Mouse (Mus musculus): ENCODE measurements at regions not wholly inside any gene's neighbourhood (a gene's known extent, or its start where the extent isn't known, plus 50 kb on each side); places are given as distances from the start of the nearest gene placed in this dataset.

DNA sequence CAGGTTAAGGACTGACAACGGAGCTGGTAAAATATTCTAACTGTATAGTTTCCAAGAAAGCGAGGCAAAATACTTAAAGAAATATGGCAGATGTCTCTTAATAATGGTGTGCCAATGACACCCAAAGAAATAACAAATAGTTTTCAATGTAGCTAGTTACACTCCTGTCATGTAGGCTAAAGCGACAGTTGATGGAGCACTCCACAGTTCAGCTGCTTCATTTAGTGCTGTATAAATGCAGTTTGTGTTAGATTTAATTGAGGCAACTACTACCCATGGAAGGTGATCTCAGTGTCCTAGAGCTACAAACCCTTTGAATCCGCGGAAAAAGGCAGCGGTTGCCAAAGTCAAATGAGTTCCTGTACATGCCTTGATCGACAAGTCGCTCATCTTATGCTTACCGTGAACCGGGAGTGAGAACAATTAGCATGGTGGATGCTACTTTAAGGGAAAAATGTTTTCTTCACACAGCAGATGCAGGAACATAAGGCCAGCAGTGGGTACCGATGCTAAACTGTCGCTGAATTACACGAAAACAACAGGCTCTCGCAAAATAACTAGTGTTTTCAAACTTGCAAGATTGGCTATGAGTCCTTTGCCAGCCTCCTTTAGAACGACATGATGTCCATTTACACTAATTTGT, 961.4 kb downstream of the Mat2b start:
- no peaks in the 10 kb centered on the region for H3K9me3 ChIP-seq (ENCODE audit: control insufficient read depth, low read length)
- no peak overlapping the region for H3K4me2 ChIP-seq (replicated peaks; ENCODE audit: low read depth)
- no peaks in the 10 kb centered on the region for H3K36me3 ChIP-seq (ENCODE audit: control insufficient read depth, insufficient read depth, low read length)
- H3K27ac ChIP-seq (replicated peaks) = no peak overlapping the region
- TF ChIP-seq CTCF (IDR thresholded peaks at IDR 0.05; ENCODE audit: low read depth) = no peak
- TF ChIP-seq EP300 (optimal IDR thresholded peaks at IDR 0.05) = no peak
- no peaks in the 10 kb centered on the region for H3K27me3 ChIP-seq (ENCODE audit: control insufficient read depth, insufficient read depth, low read length)
- WGBS = 82% methylated on average over 15 of the region's 15 CpGs
- no peaks in the 10 kb centered on the region for H3K4me1 ChIP-seq (replicated peaks; ENCODE audit: control insufficient read depth, insufficient read depth)
- H3K4me3 ChIP-seq (ENCODE audit: low read depth, low read length) = no peak overlapping the region
- ATAC-seq (ENCODE audit: low FRiP score, low TSS enrichment) (no peak), DNase-seq (ENCODE audit: low spot score) (no peak)
- no peak overlapping the region for H3K9ac ChIP-seq (ENCODE audit: low read length)

GRCm38 (mm10) chr11:39723621-39724020, 971.4 kb downstream of the Mat2b start:
- H3K4me2 ChIP-seq (replicated peaks; ENCODE audit: low read depth) = no peak overlapping the region
- no peak for ATAC-seq (ENCODE audit: low FRiP score, low TSS enrichment)
- no peak overlapping the region for H3K4me3 ChIP-seq (ENCODE audit: low read depth, low read length)
- no peak overlapping the region for H3K27ac ChIP-seq (replicated peaks)
- no peaks in the 10 kb centered on the region for H3K4me1 ChIP-seq (replicated peaks; ENCODE audit: control insufficient read depth, insufficient read depth)
- no peak for TF ChIP-seq CTCF (IDR thresholded peaks at IDR 0.05; ENCODE audit: low read depth)
- no peak for TF ChIP-seq EP300 (optimal IDR thresholded peaks at IDR 0.05)
- no peaks in the 10 kb centered on the region for H3K27me3 ChIP-seq (ENCODE audit: control insufficient read depth, insufficient read depth, low read length)
- no peak for DNase-seq (ENCODE audit: low spot score)
- no peaks in the 10 kb centered on the region for H3K36me3 ChIP-seq (ENCODE audit: control insufficient read depth, insufficient read depth, low read length)
- H3K9ac ChIP-seq (ENCODE audit: low read length) = no peak overlapping the region
- H3K9me3 ChIP-seq (ENCODE audit: control insufficient read depth, low read length) = no peaks in the 10 kb centered on the region

GRCm38 (mm10) chr11:39678521-39678920, 1016.5 kb downstream of the Mat2b start:
- no peaks in the 10 kb centered on the region for H3K9me3 ChIP-seq (ENCODE audit: control insufficient read depth, low read length)
- H3K36me3 ChIP-seq (ENCODE audit: control insufficient read depth, insufficient read depth, low read length) = no peaks in the 10 kb centered on the region
- H3K4me3 ChIP-seq (ENCODE audit: low read depth, low read length) = no peak overlapping the region
- no peak overlapping the region for H3K9ac ChIP-seq (ENCODE audit: low read length)
- TF ChIP-seq EP300 (optimal IDR thresholded peaks at IDR 0.05) = no peak
- TF ChIP-seq CTCF (IDR thresholded peaks at IDR 0.05; ENCODE audit: low read depth) = no peak
- no peak overlapping the region for H3K4me2 ChIP-seq (replicated peaks; ENCODE audit: low read depth)
- DNase-seq (ENCODE audit: low spot score) (no peak), ATAC-seq (ENCODE audit: low FRiP score, low TSS enrichment) (no peak)
- no peaks in the 10 kb centered on the region for H3K4me1 ChIP-seq (replicated peaks; ENCODE audit: control insufficient read depth, insufficient read depth)
- H3K27ac ChIP-seq (replicated peaks) = no peak overlapping the region
- H3K27me3 ChIP-seq (ENCODE audit: control insufficient read depth, insufficient read depth, low read length) = no peaks in the 10 kb centered on the region
- 70% methylated on average over 2 of the region's 2 CpGs for WGBS

GRCm38 (mm10) chr11:39653595-39653994, 1041.4 kb downstream of the Mat2b start:
- Histone ChIP-seq H3K4me1 (replicated peaks; ENCODE audit: control insufficient read depth, insufficient read depth) (no peaks in the 10 kb centered on the region), H3K27me3 (ENCODE audit: control insufficient read depth, insufficient read depth, low read length) (no peaks in the 10 kb centered on the region), H3K4me3 (ENCODE audit: low read depth, low read length) (no peak overlapping the region), H3K27ac (replicated peaks) (no peak overlapping the region), H3K36me3 (ENCODE audit: control insufficient read depth, insufficient read depth, low read length) (no peaks in the 10 kb centered on the region), H3K9me3 (ENCODE audit: control insufficient read depth, low read length) (no peaks in the 10 kb centered on the region), H3K4me2 (replicated peaks; ENCODE audit: low read depth) (no peak overlapping the region), H3K9ac (ENCODE audit: low read length) (no peak overlapping the region)
- WGBS = 80% methylated on average over 5 of the region's 5 CpGs
- TF ChIP-seq CTCF (IDR thresholded peaks at IDR 0.05; ENCODE audit: low read depth) (no peak), EP300 (optimal IDR thresholded peaks at IDR 0.05) (no peak)
- DNase-seq (ENCODE audit: low spot score) (no peak), ATAC-seq (ENCODE audit: low FRiP score, low TSS enrichment) (no peak)

- Histone ChIP-seq H3K36me3 (ENCODE audit: control insufficient read depth, insufficient read depth, low read length) (no peaks in the 10 kb centered on the region), H3K27ac (replicated peaks) (no peak overlapping the region), H3K4me2 (replicated peaks; ENCODE audit: low read depth) (no peak overlapping the region), H3K4me1 (replicated peaks; ENCODE audit: control insufficient read depth, insufficient read depth) (no peaks in the 10 kb centered on the region), H3K9ac (ENCODE audit: low read length) (no peak overlapping the region), H3K27me3 (ENCODE audit: control insufficient read depth, insufficient read depth, low read length) (no peaks in the 10 kb centered on the region), H3K9me3 (ENCODE audit: control insufficient read depth, low read length) (no peaks in the 10 kb centered on the region), H3K4me3 (ENCODE audit: low read depth, low read length) (no peak overlapping the region)
- no peak for ATAC-seq (ENCODE audit: low FRiP score, low TSS enrichment)
- no peak for DNase-seq (ENCODE audit: low spot score)
- WGBS = 94% methylated on average over 1 of the region's 1 CpGs
- TF ChIP-seq EP300 (optimal IDR thresholded peaks at IDR 0.05) (no peak), CTCF (IDR thresholded peaks at IDR 0.05; ENCODE audit: low read depth) (no peak)
Observed at GRCm38 (mm10) chr11:39619356-39619755, 1075.6 kb downstream of the Mat2b start.

DNA sequence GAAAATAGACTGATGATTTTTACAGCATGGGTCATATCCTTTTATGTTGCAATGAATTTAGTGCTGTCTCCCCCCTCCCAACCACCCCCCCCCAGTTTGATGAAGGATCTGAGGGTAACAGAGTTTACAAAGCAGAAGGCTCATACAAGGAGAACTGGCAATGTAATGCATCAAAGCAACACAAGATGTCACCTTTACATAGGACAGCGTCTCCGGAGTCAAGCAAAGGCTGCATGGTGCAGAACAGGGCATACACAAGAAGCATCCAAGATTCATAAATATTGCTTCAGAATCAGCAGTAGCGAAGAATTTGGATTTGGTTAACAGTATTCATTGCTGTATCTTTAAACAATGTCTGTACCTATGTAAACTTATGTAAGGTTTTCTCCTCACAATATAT, 1079.2 kb downstream of the Mat2b start:
- Histone ChIP-seq H3K4me2 (replicated peaks; ENCODE audit: low read depth) (no peak overlapping the region), H3K27me3 (ENCODE audit: control insufficient read depth, insufficient read depth, low read length) (no peaks in the 10 kb centered on the region), H3K4me3 (ENCODE audit: low read depth, low read length) (no peak overlapping the region), H3K9me3 (ENCODE audit: control insufficient read depth, low read length) (no peaks in the 10 kb centered on the region), H3K9ac (ENCODE audit: low read length) (no peak overlapping the region), H3K4me1 (replicated peaks; ENCODE audit: control insufficient read depth, insufficient read depth) (no peaks in the 10 kb centered on the region), H3K36me3 (ENCODE audit: control insufficient read depth, insufficient read depth, low read length) (no peaks in the 10 kb centered on the region), H3K27ac (replicated peaks) (no peak overlapping the region)
- TF ChIP-seq CTCF (IDR thresholded peaks at IDR 0.05; ENCODE audit: low read depth) (peak; percentile 51), EP300 (optimal IDR thresholded peaks at IDR 0.05) (no peak)
- WGBS = 59% methylated on average over 3 of the region's 3 CpGs
- DNase-seq (ENCODE audit: low spot score) = no peak
- no peak for ATAC-seq (ENCODE audit: low FRiP score, low TSS enrichment)
